Mouse (Mus musculus) lung, adult 2 months (tissue): ENCODE results near the gene Pnkp. TPM values are rescaled to one million over a fixed set of nuclear protein-coding genes. Genes with fewer than 3 reads are reported as not detected.

ENCODE experiments used
- DNase-seq: peaks from one replicate; pipeline ENCODE4 v3.0.0; 2022
- H3K4me1 ChIP-seq: fragments of 200-500 bp; 2 replicates; pipeline ENCODE4 v1.6.1; 2011; ENCODE audit warnings: low read length; ENCODE audit not compliant: control insufficient read depth, insufficient read depth
- H3K4me3 ChIP-seq: fragments of 200-500 bp; replicated peaks from 2 replicates; pipeline ENCODE3; 2011; ENCODE audit warnings: low read depth, mild to moderate bottlenecking, control low read depth, low read length; ENCODE audit errors: extremely low read depth
- CTCF ChIP-seq: fragments of 200-500 bp; IDR thresholded peaks from 2 replicates; pipeline ENCODE4 v1.5.1; 2011; ENCODE audit warnings: mild to moderate bottlenecking, low read length, control low read depth; ENCODE audit not compliant: insufficient read depth
- POLR2A ChIP-seq: fragments of 200-500 bp; IDR thresholded peaks from 2 replicates; pipeline ENCODE4 v1.6.1; 2011; ENCODE audit warnings: low read depth, mild to moderate bottlenecking, control low read depth, low read length, borderline replicate concordance; ENCODE audit errors: extremely low read depth
- WGBS: fragments of 180-500 bp; shearing (Covaris S2); methylation state at CpG from one replicate; pipeline ENCODE4 v1.1.7; 2018; 5-methylcytosine and 5-hydroxymethylcytosine counted together
- polyA plus RNA-seq: library from polyadenylated mRNA; depleted of rRNA; stranded (reverse); fragments of >200 nt; gene quantifications from 2 replicates; pipeline ENCODE4 v1.2.3, GENCODE M21; 2012

Pnkp gene
- polyA plus RNA-seq, 1 experiment: 62.0 TPM

- no peak for TF ChIP-seq CTCF
- TF ChIP-seq POLR2A: no peak
- 82% methylated on average over 14 of the region's 14 CpGs for WGBS
- H3K4me1 ChIP-seq: no peaks in the 10 kb centered on the region
- H3K4me3 ChIP-seq: no peak overlapping the region
- no peak for DNase-seq
Measured at GRCm38 (mm10) chr7:44877833-44878232, 20.9 kb downstream of the Pnkp start.

GRCm38 (mm10) chr7:44883036-44883435 lies 26.1 kb downstream of the Pnkp start:
- no peak for DNase-seq
- no peak overlapping the region for H3K4me3 ChIP-seq
- TF ChIP-seq CTCF: no peak
- TF ChIP-seq POLR2A: no peak
- no peaks in the 10 kb centered on the region for H3K4me1 ChIP-seq
- WGBS: 91% methylated on average over 3 of the region's 3 CpGs

GRCm38 (mm10) chr7:44884637-44885036 lies 27.7 kb downstream of the Pnkp start:
- no peak for DNase-seq
- WGBS: 88% methylated on average over 5 of the region's 5 CpGs
- Histone ChIP-seq H3K4me1 (no peaks in the 10 kb centered on the region), H3K4me3 (no peak overlapping the region)
- TF ChIP-seq CTCF (no peak), POLR2A (no peak)

- WGBS: 87% methylated on average over 7 of the region's 7 CpGs
- H3K4me1 ChIP-seq: peaks cover 6% of the 10 kb centered on the region; the same call in 1 of the 2 replicates
- no peak for DNase-seq
- TF ChIP-seq CTCF: no peak
- TF ChIP-seq POLR2A: no peak
- no peak overlapping the region for H3K4me3 ChIP-seq
Measured at GRCm38 (mm10) chr7:44886964-44887363, 30.0 kb downstream of the Pnkp start.

- TF ChIP-seq CTCF (no peak), POLR2A (no peak)
- no peak for DNase-seq
- WGBS: 67% methylated on average over 13 of the region's 13 CpGs
- Histone ChIP-seq H3K4me3 (no peak overlapping the region), H3K4me1 (peaks cover 6% of the 10 kb centered on the region; the same call in 1 of the 2 replicates)
Measured at GRCm38 (mm10) chr7:44888256-44889105, 31.5 kb downstream of the Pnkp start.

GRCm38 (mm10) chr7:44890180-44890579 lies 33.2 kb downstream of the Pnkp start:
- Histone ChIP-seq H3K4me3 (no peak overlapping the region), H3K4me1 (peaks cover 9% of the 10 kb centered on the region)
- WGBS: 67% methylated on average over 7 of the region's 7 CpGs
- no peak for TF ChIP-seq CTCF
- no peak for TF ChIP-seq POLR2A
- no peak for DNase-seq

GRCm38 (mm10) chr7:44890737-44891136 lies 33.8 kb downstream of the Pnkp start:
- TF ChIP-seq POLR2A (no peak), CTCF (no peak)
- WGBS: 48% methylated on average over 4 of the region's 4 CpGs
- Histone ChIP-seq H3K4me3 (no peak overlapping the region), H3K4me1 (peaks cover 10% of the 10 kb centered on the region)
- DNase-seq: no peak

GRCm38 (mm10) chr7:44891611-44892010 lies 34.7 kb downstream of the Pnkp start:
- no peak for DNase-seq
- WGBS: 14% methylated on average over 6 of the region's 6 CpGs
- no peak for TF ChIP-seq POLR2A
- TF ChIP-seq CTCF: no peak
- Histone ChIP-seq H3K4me3 (peak overlapping the region; percentile 89), H3K4me1 (peaks cover 10% of the 10 kb centered on the region)

GRCm38 (mm10) chr7:44892276-44892921 lies 35.5 kb downstream of the Pnkp start, which contains the start of gene Med25:
Gene Med25, minus strand, starts transcription at chr7:44892712.
- peak within 1 kb of the TSS; percentile 89 for H3K4me3 ChIP-seq
- WGBS: under 1% methylated on average over 56 of the region's 56 CpGs
- H3K4me1 ChIP-seq: peaks cover 10% of the 10 kb centered on the region
- TF ChIP-seq CTCF (no peak), POLR2A (peak; percentile 71)
- DNase-seq: peak; percentile 88
